Mouse (Mus musculus): Measurements from ENCODE around the gene Atp10b. TPM values are rescaled to one million over a fixed set of nuclear protein-coding genes. Genes with fewer than 3 reads are reported as not detected.

The Atp10b gene
- total RNA-seq, 2 experiments from 2014 or later = not detected

DNA sequence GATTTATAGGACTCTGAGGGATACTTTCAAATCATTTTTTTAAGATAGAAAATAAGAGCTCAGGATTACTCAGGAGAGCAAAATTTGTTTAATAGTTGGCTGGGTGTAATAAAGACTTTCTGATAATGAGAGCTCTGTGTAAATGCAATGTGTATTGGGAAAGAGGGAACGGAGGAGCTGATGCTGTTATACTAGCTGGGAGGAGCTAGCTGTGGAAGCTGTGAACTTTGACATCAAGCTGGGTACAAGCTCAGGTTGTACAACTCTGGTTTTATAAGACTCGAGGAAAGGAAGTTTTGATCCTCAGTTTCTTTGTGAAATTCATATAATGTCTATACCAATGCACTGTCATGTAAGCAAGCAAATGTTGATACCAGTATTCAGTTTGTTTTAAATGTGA, 20.9 kb downstream of the Atp10b start:
- H3K27ac ChIP-seq = no peak overlapping the region
- TF ChIP-seq CTCF (IDR thresholded peaks at IDR 0.05) = no peak
- no peak overlapping the region for H3K4me3 ChIP-seq
- DNase-seq = no peak
- intact Hi-C loops (cut with DNase I) = no loop called here

DNA sequence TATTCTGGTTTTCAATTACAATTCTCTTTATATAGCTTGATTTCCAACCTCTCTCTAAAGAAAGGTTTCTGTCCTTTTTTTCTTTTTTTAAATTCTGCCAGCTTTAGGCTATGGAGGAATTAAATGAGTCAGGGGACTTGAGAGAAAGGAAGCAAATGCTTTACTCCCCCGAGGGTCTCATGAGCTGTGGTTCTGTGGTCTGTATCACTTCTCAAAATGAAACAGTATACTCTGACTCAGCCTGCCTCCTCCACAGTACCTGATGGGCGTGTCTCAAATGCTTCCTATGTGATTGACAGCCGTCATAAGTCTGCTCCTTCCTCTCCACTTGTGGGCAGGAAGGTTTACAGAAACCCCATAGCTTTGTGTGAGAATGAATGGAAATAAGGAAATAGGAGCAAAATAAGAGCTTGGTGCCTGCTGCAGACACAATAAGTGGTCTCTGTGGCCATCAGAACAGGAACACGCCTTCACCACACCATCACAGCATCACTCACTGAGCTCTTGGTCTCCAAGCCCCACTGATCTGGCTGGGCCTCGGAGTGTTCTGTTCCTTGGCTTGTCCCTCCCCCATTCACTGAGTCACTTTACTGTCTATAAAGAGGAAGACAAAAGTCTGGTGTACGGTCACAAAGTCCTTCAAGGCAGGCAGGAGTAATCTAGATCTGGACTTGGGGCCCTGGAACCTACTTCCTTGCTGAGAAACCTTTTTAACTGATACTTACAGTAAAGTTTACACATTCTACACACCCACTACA, 24.9 kb downstream of the Atp10b start:
- intact Hi-C loops (cut with DNase I) = no loop called here
- DNase-seq = no peak
- Histone ChIP-seq H3K4me3 (no peak overlapping the region), H3K27ac (no peak overlapping the region)
- TF ChIP-seq CTCF (IDR thresholded peaks at IDR 0.05) = no peak

DNA sequence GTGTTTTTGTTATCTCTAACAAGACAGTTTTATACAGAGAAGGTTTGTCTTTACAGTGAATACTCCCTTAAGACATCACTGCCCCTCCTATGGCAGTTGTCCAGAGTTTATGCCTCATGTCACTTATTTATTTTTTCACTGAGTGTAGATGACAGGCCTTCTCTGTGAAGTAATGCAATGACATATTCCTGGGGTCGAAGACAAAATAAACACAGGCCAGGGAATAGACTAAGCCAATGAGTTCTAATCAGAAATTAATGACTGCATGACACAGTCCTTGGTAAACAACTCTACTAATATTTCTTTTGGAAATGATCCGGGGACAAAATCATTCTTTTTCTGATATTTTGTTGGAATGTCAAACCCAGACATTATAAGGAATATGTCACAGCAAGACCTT, 32.7 kb downstream of the Atp10b start:
- TF ChIP-seq CTCF (IDR thresholded peaks at IDR 0.05) = no peak
- Histone ChIP-seq H3K4me3 (no peak overlapping the region), H3K27ac (no peak overlapping the region)
- DNase-seq = no peak
- intact Hi-C loops (cut with DNase I) = no loop called here

DNA sequence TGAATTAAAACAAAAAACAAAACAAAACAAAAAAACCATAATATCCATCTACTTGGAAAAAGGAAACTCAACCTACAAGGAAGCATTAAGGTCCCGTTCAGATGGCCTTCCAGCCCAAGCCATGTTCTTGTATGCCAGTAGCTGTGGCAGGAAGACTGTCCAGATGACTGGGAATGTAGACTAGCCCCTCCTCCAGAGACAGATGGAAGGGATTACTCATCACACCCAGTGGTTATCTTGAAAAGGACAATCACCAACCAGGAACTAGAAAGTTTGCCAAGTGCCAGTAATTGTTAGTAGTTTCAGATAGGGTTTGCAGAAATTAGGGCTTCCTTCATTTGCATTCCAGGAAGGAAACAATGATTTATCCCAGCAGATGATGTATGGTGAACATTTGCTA, 33.1 kb downstream of the Atp10b start:
- intact Hi-C loops (cut with DNase I) = no loop called here
- H3K4me3 ChIP-seq = no peak overlapping the region
- H3K27ac ChIP-seq = no peak overlapping the region
- TF ChIP-seq CTCF (IDR thresholded peaks at IDR 0.05) = no peak
- DNase-seq = no peak

DNA sequence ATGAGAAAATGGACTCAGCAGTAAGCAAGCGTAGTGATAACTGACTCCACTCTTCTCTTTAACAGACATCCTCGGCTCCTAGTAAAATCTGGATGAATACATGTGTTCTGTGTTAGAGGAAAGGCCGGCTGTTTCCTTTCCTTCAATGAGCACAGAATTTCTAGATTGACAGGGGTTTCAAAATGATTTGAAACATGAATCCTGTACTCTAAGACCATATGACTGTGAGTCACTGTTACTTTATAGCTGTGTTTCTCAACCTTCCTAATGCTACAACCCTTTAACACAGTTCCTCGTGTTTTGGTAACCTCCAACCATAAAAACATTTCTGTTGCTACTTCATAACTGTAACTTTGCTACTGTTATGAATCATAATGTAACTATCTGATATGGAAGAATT, 33.8 kb downstream of the Atp10b start:
- H3K27ac ChIP-seq = no peak overlapping the region
- intact Hi-C loops (cut with DNase I) = no loop called here
- TF ChIP-seq CTCF (IDR thresholded peaks at IDR 0.05) = no peak

DNA sequence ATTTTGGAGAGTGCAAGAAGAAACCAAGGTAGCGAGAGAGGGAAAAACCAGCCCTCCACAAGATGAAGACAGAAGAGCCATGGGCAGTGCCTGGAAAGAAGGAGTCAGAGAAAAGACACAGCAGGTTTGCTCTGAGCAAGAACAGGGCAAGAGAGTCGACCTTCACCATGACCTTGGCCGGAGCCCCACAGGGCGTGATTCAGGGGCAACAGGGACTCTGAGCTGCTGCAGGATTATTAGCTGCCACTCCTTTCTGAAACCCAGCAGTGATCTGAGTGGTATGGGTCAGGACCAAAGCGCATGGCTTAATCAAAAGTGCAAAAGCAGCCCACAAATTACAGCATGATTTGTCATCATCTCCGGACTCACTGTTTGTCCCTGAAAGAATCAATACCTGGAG, 36.6 kb downstream of the Atp10b start:
- H3K27ac ChIP-seq = no peak overlapping the region
- no peak for DNase-seq
- TF ChIP-seq CTCF (IDR thresholded peaks at IDR 0.05) = no peak
- no peak overlapping the region for H3K4me3 ChIP-seq
- intact Hi-C loops (cut with DNase I) = no loop called here

More for the DNA sequence above, 33.8 kb downstream of the Atp10b start:
- DNase-seq = no peak
- no peak overlapping the region for H3K4me3 ChIP-seq

DNA sequence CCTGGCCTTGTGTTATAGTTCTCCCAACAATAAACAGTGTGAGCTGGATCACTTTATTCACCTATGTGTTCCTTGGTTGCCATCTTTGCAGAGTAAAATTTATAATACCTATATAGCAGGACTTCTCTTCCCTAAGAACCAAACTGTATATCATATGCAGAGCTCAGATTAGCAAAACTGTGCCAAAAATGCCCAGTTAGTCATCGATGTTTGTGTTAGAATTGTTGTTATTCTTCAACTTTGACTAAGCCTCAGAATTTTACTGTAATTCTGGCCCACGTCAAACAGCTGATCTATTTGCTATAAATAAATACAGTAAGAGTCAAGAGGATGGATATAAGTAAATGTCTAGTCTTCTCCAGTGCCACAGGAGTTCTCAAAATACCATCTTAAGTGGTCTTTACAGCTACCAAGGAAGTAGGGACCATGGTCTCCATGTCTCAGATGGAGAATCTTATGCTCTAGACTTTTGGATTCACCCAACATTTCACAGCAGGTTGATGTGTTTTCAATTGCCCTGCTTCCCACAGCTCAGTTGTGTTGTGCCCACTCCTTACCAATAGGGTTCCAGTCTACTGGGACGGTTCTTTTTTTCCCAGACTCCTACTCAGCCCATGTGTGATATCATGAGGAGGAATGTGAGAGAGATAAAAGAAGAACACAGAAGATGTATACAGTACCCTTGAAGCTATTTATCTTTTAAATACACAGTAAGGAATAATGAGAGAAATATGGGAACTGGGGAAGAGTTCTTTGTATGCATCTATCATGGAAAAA, 40.3 kb downstream of the Atp10b start:
- H3K4me3 ChIP-seq = no peak overlapping the region
- H3K27ac ChIP-seq = no peak overlapping the region
- intact Hi-C loops (cut with DNase I) = no loop called here
- no peak for TF ChIP-seq CTCF (IDR thresholded peaks at IDR 0.05)
- no peak for DNase-seq

DNA sequence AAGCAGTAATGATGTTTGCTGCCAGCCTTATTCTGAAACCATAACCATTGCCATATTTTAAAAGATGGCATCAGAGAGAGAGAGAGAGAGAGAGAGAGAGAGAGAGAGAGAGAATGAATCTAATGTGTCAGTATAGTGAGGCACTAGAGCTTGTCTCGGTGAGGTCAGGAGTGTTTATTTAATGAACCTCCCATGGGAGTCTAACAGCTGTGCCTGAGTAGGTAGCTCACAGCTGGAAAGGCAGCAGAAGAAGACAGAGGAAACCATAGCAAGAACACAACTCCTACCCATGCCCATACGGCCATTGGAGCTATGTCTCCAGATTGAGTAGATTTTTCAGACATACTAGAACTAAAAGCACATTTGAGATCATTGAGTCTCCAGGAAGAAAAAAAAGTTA, 49.1 kb downstream of the Atp10b start:
- no peak overlapping the region for H3K27ac ChIP-seq
- no peak overlapping the region for H3K4me3 ChIP-seq
- DNase-seq = no peak
- no peak for TF ChIP-seq CTCF (IDR thresholded peaks at IDR 0.05)
- intact Hi-C loops (cut with DNase I) = no loop called here

DNA sequence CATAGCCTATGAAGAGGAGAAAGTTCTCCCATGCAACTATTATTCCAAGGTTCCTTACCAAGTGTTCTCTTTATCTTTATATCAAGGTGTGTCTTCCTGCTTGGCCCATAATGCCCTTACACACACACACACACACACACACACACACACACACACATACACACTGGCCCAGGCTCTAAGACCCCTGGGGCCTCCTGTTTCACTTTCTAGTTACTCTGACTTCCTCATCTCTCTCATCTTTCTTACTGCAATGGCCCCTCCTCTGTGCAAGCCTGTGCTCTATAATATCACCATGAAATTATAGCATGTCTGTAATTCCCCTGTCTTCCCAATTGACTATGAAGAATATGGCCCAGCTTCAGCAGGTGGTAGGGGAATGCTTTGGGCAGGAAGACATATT, 49.7 kb downstream of the Atp10b start:
- intact Hi-C loops (cut with DNase I) = no loop called here
- DNase-seq = no peak
- no peak for TF ChIP-seq CTCF (IDR thresholded peaks at IDR 0.05)
- Histone ChIP-seq H3K4me3 (no peak overlapping the region), H3K27ac (no peak overlapping the region)

DNA sequence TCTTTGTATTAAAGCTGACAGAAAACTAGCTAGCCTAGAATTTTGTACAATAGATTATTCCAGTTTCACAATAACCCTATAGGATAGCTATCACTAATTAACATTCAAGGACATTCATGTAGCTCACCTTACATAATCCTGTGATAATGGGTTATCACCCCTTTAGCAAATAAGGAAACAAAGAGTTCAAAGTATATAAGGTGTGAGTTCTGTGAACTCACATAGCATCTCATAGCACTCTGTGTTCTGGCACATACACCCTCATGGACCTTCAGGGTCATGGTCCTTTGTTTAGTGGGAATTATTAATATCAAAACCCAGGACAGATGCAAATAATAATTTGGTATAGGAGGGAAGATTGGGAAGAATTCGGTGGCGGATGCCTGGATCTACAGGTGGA, 50.4 kb downstream of the Atp10b start:
- TF ChIP-seq CTCF (IDR thresholded peaks at IDR 0.05) = no peak
- no peak for DNase-seq
- Histone ChIP-seq H3K27ac (no peak overlapping the region), H3K4me3 (no peak overlapping the region)
- intact Hi-C loops (cut with DNase I) = no loop called here

DNA sequence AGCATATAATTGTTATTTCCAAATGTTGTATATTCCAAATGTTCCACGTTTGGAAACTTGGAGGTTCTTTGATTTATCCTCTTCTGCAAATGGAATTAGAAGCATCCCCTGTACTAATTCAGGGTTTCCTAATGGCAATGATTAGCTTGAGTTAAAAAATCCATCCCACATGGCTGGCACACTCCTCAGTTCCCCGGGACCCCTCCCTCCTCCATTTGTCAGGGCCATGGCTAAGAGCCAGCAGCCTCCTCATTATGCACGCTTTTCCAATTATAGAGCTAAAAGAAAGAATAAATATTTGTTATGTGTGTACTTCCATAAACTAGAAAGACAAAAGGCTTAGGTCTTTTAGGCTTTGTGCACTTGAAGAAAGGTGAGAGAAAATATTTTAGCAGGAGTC, 53.9 kb downstream of the Atp10b start:
- no peak for TF ChIP-seq CTCF (IDR thresholded peaks at IDR 0.05)
- intact Hi-C loops (cut with DNase I) = no loop called here
- DNase-seq = no peak
- Histone ChIP-seq H3K4me3 (no peak overlapping the region), H3K27ac (no peak overlapping the region)

DNA sequence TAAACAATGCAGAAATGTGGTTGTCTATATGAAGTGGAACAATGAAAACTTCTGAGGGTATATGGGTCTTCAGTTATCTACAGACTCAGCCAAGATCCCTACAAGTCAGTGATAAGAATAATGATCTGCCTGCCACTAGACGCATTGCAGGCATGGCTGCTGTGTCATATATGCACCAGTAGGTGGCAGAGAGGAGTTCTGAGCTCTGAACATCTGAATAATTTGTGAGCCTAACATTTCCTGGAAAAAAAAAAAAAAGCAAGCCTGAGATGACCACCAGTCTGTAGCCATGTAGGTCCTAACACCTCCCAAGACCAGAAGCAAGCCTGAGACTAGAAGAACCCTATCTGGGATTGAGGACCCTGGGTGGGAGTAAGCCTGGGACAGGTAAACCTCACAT, 63.5 kb downstream of the Atp10b start:
- intact Hi-C loops (cut with DNase I) = no loop called here

DNA sequence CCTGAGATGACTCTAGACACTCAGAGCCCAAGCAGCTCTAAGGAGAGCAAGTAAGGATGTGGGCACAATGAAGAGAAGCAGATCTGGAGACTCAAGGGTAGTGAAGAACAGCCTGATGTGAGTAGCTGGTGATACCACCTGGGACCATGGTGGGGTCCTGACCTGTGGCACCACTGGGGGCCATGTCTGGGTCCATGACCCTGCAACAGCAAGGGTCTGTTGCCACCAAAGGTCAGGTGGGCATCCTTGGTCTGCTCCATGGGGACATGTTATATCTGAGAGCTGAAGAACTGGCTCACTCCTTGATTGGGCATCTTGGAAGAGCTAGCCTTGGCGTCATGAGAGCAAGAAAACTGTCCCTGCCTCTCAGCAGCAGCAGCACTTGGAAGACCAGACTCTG, 64.1 kb downstream of the Atp10b start:
- DNase-seq = no peak
- TF ChIP-seq CTCF (IDR thresholded peaks at IDR 0.05) = no peak
- intact Hi-C loops (cut with DNase I) = no loop called here
- no peak overlapping the region for H3K27ac ChIP-seq
- no peak overlapping the region for H3K4me3 ChIP-seq

More for the DNA sequence above, 63.5 kb downstream of the Atp10b start:
- TF ChIP-seq CTCF (IDR thresholded peaks at IDR 0.05) = peak; percentile 35
- no peak overlapping the region for H3K27ac ChIP-seq
- H3K4me3 ChIP-seq = no peak overlapping the region
- DNase-seq = no peak

DNA sequence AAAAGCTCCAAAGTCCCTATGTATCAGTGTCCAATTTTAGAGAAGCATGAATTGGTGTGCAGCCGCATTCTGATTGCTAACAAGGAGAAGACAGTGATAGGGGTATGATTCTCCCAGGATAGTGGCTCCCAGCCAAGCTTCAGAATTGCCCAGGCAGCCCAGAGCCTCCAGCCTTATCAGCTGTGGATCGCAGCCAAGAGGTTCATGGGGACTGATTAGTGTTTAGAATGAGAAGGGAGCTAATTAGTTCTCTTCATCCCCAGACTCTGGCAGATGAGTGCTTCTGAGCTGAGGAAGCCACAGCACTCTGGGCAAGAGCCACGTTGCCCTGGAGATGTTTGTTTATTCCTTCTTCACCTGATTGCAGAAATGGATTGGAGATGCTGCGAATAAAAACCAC, 67.3 kb downstream of the Atp10b start:
- Histone ChIP-seq H3K27ac (no peak overlapping the region), H3K4me3 (no peak overlapping the region)
- intact Hi-C loops (cut with DNase I) = no loop called here
- no peak for DNase-seq
- TF ChIP-seq CTCF (IDR thresholded peaks at IDR 0.05) = no peak
